Mouse (Mus musculus): ENCODE data around the gene Zfp622.

Gene Zfp622

DNA sequence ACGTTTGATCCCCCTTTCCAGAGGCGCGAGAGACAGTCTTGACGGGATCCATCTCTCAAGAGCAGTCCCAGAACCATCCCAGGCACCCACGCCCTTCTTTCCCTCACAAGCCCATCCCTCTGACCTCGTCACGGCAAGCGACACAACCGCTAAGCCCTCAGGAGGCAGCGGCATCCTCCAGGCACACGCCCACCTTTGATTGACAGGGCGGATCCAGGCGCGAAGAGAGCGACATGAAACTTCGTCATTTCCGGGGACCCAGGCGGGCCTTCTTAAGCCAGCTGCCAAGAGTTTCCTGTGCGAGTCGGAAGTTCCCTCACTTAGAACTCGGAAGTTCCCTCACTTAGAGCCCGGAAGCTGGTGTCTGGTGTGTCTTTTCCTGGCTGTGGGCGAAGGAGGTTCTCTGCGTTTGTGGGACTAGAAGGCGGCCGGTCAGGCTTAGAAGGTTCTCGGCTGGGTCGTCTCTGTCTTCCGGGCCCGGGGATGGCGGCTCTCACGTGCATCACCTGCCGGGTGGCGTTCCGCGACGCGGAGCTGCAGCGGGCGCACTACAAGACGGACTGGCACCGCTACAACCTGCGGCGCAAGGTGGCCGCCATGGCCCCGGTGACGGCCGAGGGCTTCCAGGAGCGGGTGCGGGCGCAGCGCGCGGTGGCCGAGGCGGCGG is at the start of gene Zfp622:
Gene Zfp622 (plus strand): TSS at position 300 of the 667 bp plus-strand sequence.
- peak; percentile 97 for DNase-seq (ENCODE audit: low spot score)

- no peak for DNase-seq (ENCODE audit: low spot score)
These were observed 49.8 kb upstream of the Zfp622 start for GRCm38 (mm10) chr15:25934411-25934810.

- no peak for DNase-seq (ENCODE audit: low spot score)
These were observed 45.7 kb upstream of the Zfp622 start for GRCm38 (mm10) chr15:25938496-25938895.

- no peak for DNase-seq (ENCODE audit: low spot score)
These were observed 43.5 kb upstream of the Zfp622 start for GRCm38 (mm10) chr15:25940397-25941377.

DNA sequence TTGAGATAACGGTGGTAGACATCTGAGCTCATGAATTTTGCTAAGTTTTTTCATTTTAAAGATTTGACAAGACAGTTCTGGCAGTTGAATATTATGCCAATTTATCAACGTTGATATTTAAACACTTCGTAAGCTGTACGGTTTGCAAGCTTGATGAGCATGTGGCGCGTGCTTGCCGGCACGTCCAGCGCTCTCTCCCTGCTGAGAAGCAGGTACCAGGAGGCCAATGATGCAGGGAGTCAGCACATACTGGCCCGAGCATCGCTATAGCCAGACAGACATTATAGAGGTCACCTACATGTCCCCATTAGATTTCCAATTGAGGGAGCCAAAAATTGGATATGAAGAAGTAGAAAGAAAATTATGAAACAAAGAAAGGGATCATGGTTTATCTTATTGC is 42.7 kb upstream of the Zfp622 start:
- DNase-seq (ENCODE audit: low spot score), result no peak

- DNase-seq (ENCODE audit: low spot score), result no peak
These were observed 41.8 kb upstream of the Zfp622 start for GRCm38 (mm10) chr15:25942415-25942814.

- no peak for DNase-seq (ENCODE audit: low spot score)
These were observed 40.6 kb upstream of the Zfp622 start for GRCm38 (mm10) chr15:25943386-25944137.

DNA sequence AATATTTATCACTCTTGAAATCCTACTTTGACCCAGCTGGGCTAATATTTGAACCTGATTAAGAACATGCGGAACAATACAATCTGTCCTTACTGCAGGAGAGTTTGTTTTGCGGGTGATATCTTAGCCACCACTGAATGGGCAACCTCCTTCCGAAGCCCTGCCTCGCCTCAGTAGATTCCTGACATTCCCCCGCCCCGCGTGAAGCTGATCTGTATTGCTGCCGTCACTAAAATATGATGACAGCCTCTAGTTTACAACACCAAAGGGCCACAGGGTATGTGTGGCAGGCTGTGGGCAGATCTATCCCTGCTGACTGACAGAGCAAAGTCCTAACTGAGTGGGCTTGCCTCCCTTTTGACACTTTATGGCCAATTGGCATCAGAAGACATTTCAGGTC is 38.9 kb upstream of the Zfp622 start:
- DNase-seq (ENCODE audit: low spot score), result no peak

DNA sequence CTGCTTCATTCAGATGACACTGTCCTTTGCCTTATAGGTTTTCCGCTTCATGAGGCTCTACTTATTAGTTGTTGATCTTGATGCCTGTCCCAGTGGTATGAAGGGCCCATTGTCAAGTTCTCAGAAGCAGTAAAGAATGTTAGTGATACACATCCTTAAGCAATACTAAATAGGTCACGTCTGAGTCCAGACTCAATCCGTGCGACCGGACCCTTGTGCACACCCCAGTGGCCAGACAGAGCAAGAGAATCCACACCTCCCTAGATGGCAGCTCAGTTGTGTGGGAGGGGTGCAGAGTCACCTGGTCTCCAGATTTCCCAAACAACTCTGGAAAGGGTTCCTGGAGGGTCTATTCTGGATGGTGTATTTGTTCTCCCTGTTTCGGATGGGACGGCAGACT is 37.7 kb upstream of the Zfp622 start:
- no peak for DNase-seq (ENCODE audit: low spot score)

GRCm38 (mm10) chr15:25947383-25947782 is 36.8 kb upstream of the Zfp622 start:
- DNase-seq (ENCODE audit: low spot score), result no peak

DNA sequence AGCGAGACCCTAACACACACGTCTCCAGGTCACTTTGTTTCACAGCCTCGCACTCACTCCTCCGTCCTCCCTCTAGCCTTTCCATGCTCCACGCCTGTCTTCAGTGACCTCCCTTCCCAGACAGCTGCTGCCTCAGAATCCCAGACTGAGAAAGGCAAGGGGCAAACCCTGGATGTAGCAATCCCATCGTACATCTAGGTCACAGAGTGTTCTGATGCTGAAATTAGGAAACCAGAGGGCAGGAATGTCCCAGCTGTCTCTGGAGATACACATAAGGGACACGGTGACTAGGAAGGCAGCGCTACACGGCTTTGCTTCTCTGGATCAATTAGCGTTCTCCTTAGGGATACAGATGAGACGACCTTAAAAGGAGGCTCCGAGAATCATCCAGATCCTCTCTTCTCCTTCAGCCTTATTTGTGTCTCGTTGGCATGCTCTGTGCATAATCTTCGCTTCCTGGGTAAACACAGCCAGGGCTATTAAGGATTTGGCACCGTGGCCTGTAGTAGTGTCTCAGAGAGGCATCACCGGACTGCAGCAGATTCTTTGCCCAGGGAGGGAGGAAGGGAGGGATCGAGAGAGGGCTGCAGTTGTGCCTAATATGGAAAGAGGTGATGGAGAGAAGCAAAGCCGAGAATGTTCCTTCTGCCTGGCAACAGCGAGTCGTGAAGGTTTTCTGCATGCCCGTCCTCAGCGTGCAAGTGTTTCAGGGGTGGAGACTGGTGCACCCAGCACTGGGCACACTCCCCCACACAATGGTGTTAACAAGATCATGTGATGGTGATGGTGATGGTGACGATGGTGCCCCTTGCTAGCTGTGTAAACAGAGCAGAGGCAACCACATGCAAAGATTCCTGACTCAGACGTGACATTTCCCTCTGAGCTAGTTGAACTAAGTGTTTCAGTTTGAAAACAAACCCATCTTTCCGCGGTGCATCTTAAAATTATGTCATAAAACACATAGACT is 35.6 kb upstream of the Zfp622 start:
- DNase-seq (ENCODE audit: low spot score), result no peak

DNA sequence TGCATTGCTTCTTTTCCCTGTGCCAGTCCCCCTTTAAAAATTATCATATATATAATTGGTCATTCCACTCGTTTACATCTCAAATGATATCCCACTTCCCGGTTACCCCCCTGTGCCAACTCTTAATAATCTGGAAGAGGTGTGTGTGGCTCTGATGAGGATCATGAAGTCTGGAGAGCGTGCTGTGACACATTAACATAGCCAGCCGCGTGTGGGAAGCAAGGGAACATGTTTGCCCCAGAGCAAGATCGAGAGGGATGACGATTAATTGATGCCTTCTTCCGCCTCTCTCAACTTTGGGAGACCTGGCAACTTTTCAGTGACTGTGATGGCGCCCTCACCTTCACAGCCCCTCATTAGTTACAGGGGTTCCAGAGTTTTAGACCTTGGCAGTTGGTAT is 34.5 kb upstream of the Zfp622 start:
- no peak for DNase-seq (ENCODE audit: low spot score)

- DNase-seq (ENCODE audit: low spot score), result no peak
These were observed 33.6 kb upstream of the Zfp622 start for GRCm38 (mm10) chr15:25950584-25950983.

- no peak for DNase-seq (ENCODE audit: low spot score)
These were observed 33.1 kb upstream of the Zfp622 start for GRCm38 (mm10) chr15:25951037-25951436.

- DNase-seq (ENCODE audit: low spot score), result no peak
These were observed 28.2 kb upstream of the Zfp622 start for GRCm38 (mm10) chr15:25956001-25956400.

GRCm38 (mm10) chr15:25956422-25957117 is 27.6 kb upstream of the Zfp622 start:
- no peak for DNase-seq (ENCODE audit: low spot score)

GRCm38 (mm10) chr15:25957651-25958050 is 26.5 kb upstream of the Zfp622 start:
- no peak for DNase-seq (ENCODE audit: low spot score)

- no peak for DNase-seq (ENCODE audit: low spot score)
These were observed 24.8 kb upstream of the Zfp622 start for GRCm38 (mm10) chr15:25959375-25959774.

DNA sequence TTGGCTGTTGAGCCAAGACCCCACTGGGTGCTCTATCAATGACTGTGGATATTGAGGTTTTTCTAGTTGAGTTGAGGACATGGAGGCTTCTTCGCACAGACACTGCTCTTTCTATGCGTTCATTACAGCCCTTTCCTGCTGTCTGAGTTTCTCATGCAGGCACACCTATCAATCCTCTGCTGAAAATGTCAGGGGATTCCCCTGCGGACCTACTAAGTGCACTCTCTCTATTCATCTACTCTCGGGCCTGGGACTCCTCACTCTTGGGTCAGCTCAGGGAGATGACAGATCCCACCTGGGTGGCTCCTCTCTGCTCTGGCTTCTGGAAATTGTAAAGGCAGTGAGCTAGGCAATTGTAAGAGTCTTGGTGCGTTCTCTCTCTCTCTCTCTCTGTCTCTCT is 23.9 kb upstream of the Zfp622 start:
- DNase-seq (ENCODE audit: low spot score), result no peak

GRCm38 (mm10) chr15:25966220-25966774 is 17.9 kb upstream of the Zfp622 start:
- no peak for DNase-seq (ENCODE audit: low spot score)
